Mouse (Mus musculus): ENCODE measurements around the gene Olfr802.

The Olfr802 gene

GRCm38 (mm10) chr10:129688069-129688468 lies at the start of gene Olfr802:
TSS of gene Olfr802 (minus strand) at chr10:129688169.
- no peak for DNase-seq (ENCODE audit: low spot score)

- DNase-seq (ENCODE audit: low spot score): no peak
Observed at GRCm38 (mm10) chr10:129729275-129729674, 41.3 kb upstream of the Olfr802 start, which contains the start of gene Olfr805. TSS of gene Olfr805 (minus strand) at chr10:129729375.

DNA sequence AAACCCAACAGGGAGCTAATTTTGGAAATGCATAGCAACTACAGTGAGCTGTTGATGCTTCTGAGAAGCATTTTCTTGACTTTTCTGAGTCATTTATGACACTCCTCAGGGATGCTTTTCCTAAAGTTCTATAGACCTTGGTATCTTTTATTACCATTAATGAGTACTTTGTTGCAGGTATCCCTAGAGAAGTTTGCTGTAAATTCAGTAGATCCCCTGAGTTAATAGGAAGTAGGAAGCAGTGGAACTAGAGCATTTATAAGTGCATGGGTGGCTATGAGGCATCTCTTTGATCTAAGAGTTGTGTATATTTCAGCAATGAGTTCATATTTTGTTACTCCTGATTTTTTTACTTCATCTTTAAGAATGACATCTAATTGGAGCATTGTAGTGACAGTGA lies 14.9 kb upstream of the Olfr802 start, which contains the start of gene Olfr804:
TSS of gene Olfr804 (plus strand) at position 301 of the 400 bp plus-strand sequence.
- DNase-seq (ENCODE audit: low spot score): no peak

DNA sequence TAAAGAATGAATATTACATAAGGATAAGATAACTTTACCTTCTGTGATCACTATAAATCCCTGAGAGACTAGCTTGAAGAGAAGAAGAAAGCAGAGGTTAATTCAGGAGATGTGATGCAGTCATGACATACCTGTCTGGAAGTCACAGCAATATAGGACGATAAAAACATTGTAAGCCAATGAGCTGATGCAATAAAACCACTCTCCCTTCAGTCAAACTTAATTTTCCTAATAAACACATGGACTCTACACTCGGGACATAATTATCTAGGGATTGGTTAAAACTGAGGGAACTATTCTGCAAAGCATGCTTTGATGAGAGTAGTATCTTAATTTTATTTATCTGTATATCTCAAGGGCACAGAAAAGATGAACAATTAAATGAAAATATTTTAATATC lies 6.2 kb upstream of the Olfr802 start, which contains the start of gene Olfr803:
TSS of gene Olfr803 (minus strand) at position 101 of the 400 bp plus-strand sequence.
- no peak for DNase-seq (ENCODE audit: low spot score)

- no peak for DNase-seq (ENCODE audit: low spot score)
Observed at GRCm38 (mm10) chr10:129673765-129674164, 14.2 kb downstream of the Olfr802 start, which contains the start of gene Olfr801. TSS of gene Olfr801 (minus strand) at chr10:129673865.

DNA sequence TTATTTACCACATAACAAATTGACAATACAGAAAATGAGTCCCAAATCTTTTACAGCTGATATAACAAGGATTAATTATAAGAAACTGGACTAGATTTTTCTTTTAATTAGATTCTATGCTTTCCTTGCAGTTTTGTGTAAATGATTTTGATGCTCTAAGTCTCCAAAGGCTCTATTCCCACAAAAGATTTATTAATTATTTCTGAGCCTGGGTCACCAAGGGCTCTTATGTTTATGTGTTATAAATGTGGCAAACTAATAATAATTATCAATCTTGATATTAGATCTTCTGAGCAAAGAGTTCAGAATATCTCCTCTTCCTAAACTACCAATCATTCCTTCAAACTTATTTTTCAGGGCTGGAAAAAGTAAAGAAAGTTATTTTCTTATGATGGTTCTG lies 30.6 kb downstream of the Olfr802 start, which contains the start of gene Olfr800:
TSS of gene Olfr800 (plus strand) at position 301 of the 400 bp plus-strand sequence.
- no peak for DNase-seq (ENCODE audit: low spot score)

GRCm38 (mm10) chr10:129651763-129652162 lies 36.2 kb downstream of the Olfr802 start:
- DNase-seq (ENCODE audit: low spot score): no peak

DNA sequence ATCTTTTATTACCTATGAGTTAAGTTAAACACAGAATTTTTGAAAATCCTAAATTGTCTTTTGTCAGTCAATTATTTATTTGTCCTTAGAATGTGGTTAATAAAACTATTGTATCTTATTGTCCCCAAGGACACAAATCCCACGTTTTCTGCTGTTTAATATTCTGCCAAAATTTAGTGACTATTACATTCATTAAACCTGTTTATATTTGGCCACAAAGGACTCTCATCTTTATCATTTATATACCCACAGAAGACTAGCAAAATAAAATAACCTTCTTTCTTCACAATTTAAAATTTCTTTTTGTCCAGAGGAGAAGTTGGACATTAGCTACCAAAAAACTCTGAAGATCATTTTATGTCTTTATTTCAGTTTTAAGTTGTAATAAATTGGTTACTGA lies 50.8 kb downstream of the Olfr802 start, which contains the start of gene Olfr799:
TSS of gene Olfr799 (plus strand) at position 301 of the 400 bp plus-strand sequence.
- no peak for DNase-seq (ENCODE audit: low spot score)

- DNase-seq (ENCODE audit: low spot score): no peak
Observed at GRCm38 (mm10) chr10:129627834-129628233, 60.1 kb downstream of the Olfr802 start, which contains the start of gene Olfr798. TSS of gene Olfr798 (minus strand) at chr10:129627934.

Data from T-cell, adult 2 months (primary cell).